8 mouse cellular contexts compared by ENCODE assay signal in genomic region chr13:45964853-45965593, GRCm38 (mm10). TPM values are rescaled to one million over a fixed set of nuclear protein-coding genes. Genes with fewer than 3 reads are reported as not detected.
DNase-seq lines count a peak whose midpoint lies in the region; ATAC-seq and TF ChIP-seq lines count a peak whose summit lies in the region.

Gene Atxn1, minus strand, starts transcription at chr13:45965008.

- peaks cover 38% of the 10 kb centered on the region for H3K4me1 ChIP-seq in embryonic facial prominence, embryonic 13.5 days
- H3K4me1 ChIP-seq in heart, adult 2 months (ENCODE audit: control insufficient read depth, insufficient read depth, low read length): peaks cover 12% of the 10 kb centered on the region
- peaks cover 17% of the 10 kb centered on the region for H3K4me1 ChIP-seq in liver, embryonic 11.5 days (replicated peaks; ENCODE audit: control insufficient read depth, insufficient read depth, low read length)

- H3K4me2 ChIP-seq in embryonic facial prominence, embryonic 13.5 days: peak within 1 kb of the TSS; percentile 85
- H3K4me2 ChIP-seq in liver, embryonic 11.5 days: peak within 1 kb of the TSS; percentile 98

- no peak for TF ChIP-seq CTCF in heart, adult 2 months (IDR thresholded peaks at IDR 0.05)

- peak within 1 kb of the TSS; percentile 96 for H3K27ac ChIP-seq in embryonic facial prominence, embryonic 13.5 days
- peak within 1 kb of the TSS; percentile 99 for H3K27ac ChIP-seq in heart, adult 2 months
- peak within 1 kb of the TSS; percentile 91 for H3K27ac ChIP-seq in liver, embryonic 11.5 days (ENCODE audit: low read depth, low read length)

- intact Hi-C loops in heart, adult 2 months (cut with DNase I): loop anchor here (2.0 to 5.0 kb wide), 4 partner anchors 38 to 392 kb away; no protein-coding TSS in a partner anchor

- ATAC-seq in embryonic facial prominence, embryonic 13.5 days (ENCODE audit: insufficient number of reproducible peaks, insufficient read depth, low FRiP score, low TSS enrichment, low read depth): peak; percentile 82
- peak; percentile 82 for ATAC-seq in liver, embryonic 11.5 days (replicated peaks; ENCODE audit: low FRiP score)

- TF ChIP-seq POLR2A in heart, adult 2 months (IDR thresholded peaks at IDR 0.05; ENCODE audit: insufficient read depth, low read depth, low read length): peak; percentile 70

- no peaks in the 10 kb centered on the region for H3K36me3 ChIP-seq in embryonic facial prominence, embryonic 13.5 days
- peaks cover 4% of the 10 kb centered on the region for H3K36me3 ChIP-seq in heart, adult 2 months (ENCODE audit: control insufficient read depth, insufficient read depth, low read length)
- H3K36me3 ChIP-seq in liver, embryonic 11.5 days (ENCODE audit: control insufficient read depth, insufficient read depth, low read length): no peaks in the 10 kb centered on the region
- no peaks in the 10 kb centered on the region for H3K36me3 ChIP-seq in splenic B cell, adult 2 months (ENCODE audit: control insufficient read depth, insufficient read depth, low read length, poor library complexity, severe bottlenecking)

- TF ChIP-seq EP300 in heart, adult 2 months (IDR thresholded peaks at IDR 0.05; ENCODE audit: insufficient read depth, low read depth, low read length): no peak

- peak within 1 kb of the TSS; percentile 85 for H3K4me3 ChIP-seq in embryonic facial prominence, embryonic 13.5 days
- peak within 1 kb of the TSS; percentile 95 for H3K4me3 ChIP-seq in heart, adult 2 months
- H3K4me3 ChIP-seq in liver, embryonic 11.5 days (ENCODE audit: low read depth, low read length): peak within 1 kb of the TSS; percentile 91

- H3K9ac ChIP-seq in embryonic facial prominence, embryonic 13.5 days: peak within 1 kb of the TSS; percentile 91
- peak within 1 kb of the TSS; percentile 98 for H3K9ac ChIP-seq in heart, adult 2 months (ENCODE audit: low read depth, low read length)
- H3K9ac ChIP-seq in liver, embryonic 11.5 days (ENCODE audit: low read depth, low read length): peak within 1 kb of the TSS; percentile 88

- WGBS in embryonic facial prominence, embryonic 13.5 days: under 1% methylated on average over 53 of the region's 53 CpGs
- WGBS in heart, adult 2 months: under 1% methylated on average over 51 of the region's 53 CpGs
- WGBS in liver, embryonic 11.5 days: under 1% methylated on average over 51 of the region's 53 CpGs

- peaks cover 12% of the 10 kb centered on the region for H3K27me3 ChIP-seq in embryonic facial prominence, embryonic 13.5 days
- no peaks in the 10 kb centered on the region for H3K27me3 ChIP-seq in heart, adult 2 months (ENCODE audit: control insufficient read depth, insufficient read depth, low read length)
- no peaks in the 10 kb centered on the region; the same call in 1 of the 2 replicates for H3K27me3 ChIP-seq in liver, embryonic 11.5 days (replicated peaks; ENCODE audit: control insufficient read depth, insufficient read depth, low read length)
- H3K27me3 ChIP-seq in splenic B cell, adult 2 months (ENCODE audit: control insufficient read depth, insufficient read depth, low read length, poor library complexity, severe bottlenecking): no peaks in the 10 kb centered on the region

- H3K79me2 ChIP-seq in heart, adult 2 months (replicated peaks; ENCODE audit: control insufficient read depth, insufficient read depth, low read length): no peaks in the 10 kb centered on the region

- no peaks in the 10 kb centered on the region for H3K9me3 ChIP-seq in embryonic facial prominence, embryonic 13.5 days
- H3K9me3 ChIP-seq in liver, embryonic 11.5 days (ENCODE audit: control insufficient read depth, low read length): no peaks in the 10 kb centered on the region

- peak; percentile 83 for DNase-seq in 3T3-L1 (ENCODE audit: low read depth, low spot score)
- DNase-seq in adrenal gland, postnatal 36 days: peak; percentile 89 to 91
- DNase-seq in heart, adult 2 months: peak; percentile 87 to 89
- DNase-seq in kidney, adult 8-10 months: peak; percentile 85 to 88
- DNase-seq in liver, embryonic 11.5 days (ENCODE audit: low spot score): peak; percentile 84
- DNase-seq in naive thymus-derived CD4-positive, alpha-beta T cell, adult 2 months (ENCODE audit: low read depth): peak; percentile 84
- peak; percentile 70 for DNase-seq in splenic B cell, adult 2 months (ENCODE audit: low read depth, low spot score)

RNA-seq across cellular contexts. Expression of gene Atxn1, which starts in this region (rescaled TPM):
- total RNA-seq in adrenal gland, postnatal 36 days (2021): 10 to 100 TPM; 36.1 to 52.4 TPM
- 5.5 and 7.7 TPM in 2 replicates for polyA plus RNA-seq in embryonic facial prominence, embryonic 13.5 days (2015; fragmentation: Nextera tagmentation; extraction: Ambion mirVana)
- 10 to 100 TPM; 27.3 to 30.1 TPM for total RNA-seq in heart, adult 2 months (2021)
- 7.5 and 11.7 TPM in 2 replicates for polyA plus RNA-seq in heart, adult 2 months (2012; rRNA removed)
- polyA plus RNA-seq in liver, embryonic 11.5 days (2014; fragmentation: Nextera tagmentation; extraction: Ambion mirVana): 1.6 and 2.3 TPM in 2 replicates

Comparison
In these comparisons a context has a peak if more than half of its experiments do, and no peak if none do; other contexts are left out.
1. Peak in every context shown above with its lines: DNase-seq, ATAC-seq, H3K4me3 ChIP-seq and H3K27ac ChIP-seq.